Mouse (Mus musculus) lung, postnatal 0 days (tissue): ENCODE measurements around the gene Urgcp.
A peak's percentile ranks its signal among the peaks of the same experiment; 100 is the strongest.

Experiments used
- CTCF ChIP-seq: IDR thresholded peaks from 2 replicates; pipeline ENCODE4 v1.5.1; 2016; ENCODE audit warnings: antibody characterized with exemption, mild to moderate bottlenecking
- EP300 ChIP-seq: IDR thresholded peaks from 2 replicates; pipeline ENCODE4 v1.6.1; 2016; ENCODE audit warnings: antibody characterized with exemption, mild to moderate bottlenecking, control low read depth

DNA sequence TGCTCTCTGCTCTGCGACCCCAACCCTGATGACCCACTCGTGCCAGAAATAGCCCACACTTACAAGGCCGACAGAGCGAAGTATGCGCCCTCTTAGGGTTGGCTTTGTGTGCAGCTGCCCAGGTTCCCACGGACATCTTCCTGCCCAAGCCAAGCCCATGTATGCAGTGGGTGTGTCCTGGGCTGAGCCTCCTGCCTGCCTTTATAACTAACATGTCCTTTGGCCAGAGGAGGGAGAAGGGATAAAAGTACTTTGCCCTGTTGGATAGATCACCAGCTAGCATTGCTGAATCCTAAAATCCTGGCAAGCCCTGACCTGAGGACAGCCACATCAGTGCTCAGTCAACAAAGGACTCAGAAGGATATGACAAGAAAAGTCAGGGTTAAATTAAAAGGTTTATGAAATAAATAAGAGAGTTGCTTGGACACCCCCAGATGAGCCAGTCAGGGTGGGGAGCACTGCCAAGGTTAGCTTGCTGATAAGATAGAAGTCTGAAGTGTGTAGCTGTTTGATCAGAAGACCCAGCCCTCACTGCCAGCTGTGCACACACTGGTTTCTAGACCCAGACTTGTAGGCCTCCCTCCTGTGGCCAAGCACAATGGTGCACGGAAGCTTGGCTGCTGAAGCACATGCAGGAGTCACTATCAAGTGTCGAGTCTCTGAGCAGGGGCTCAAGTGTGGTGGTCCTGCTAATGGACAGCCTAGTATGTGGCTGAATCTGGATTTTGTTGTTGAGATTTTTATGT lies 20.2 kb upstream of the Urgcp start:
- TF ChIP-seq CTCF = peak; percentile 59
- TF ChIP-seq EP300 = no peak
